Mouse (Mus musculus): ENCODE measurements around the gene Zfp414.
"Not testable (repeated sequence)": the region's sequence is repeated elsewhere in the genome, so short reads cannot be mapped to it uniquely, and the experiment has no call there.

Gene Zfp414

GRCm38 (mm10) chr17:33628621-33629486 is at the start of gene Zfp414:
Gene Zfp414, plus strand, starts transcription at chr17:33629090.
- peak; percentile 92 for DNase-seq (ENCODE audit: low spot score)

GRCm38 (mm10) chr17:33584061-33584460 is 44.8 kb upstream of the Zfp414 start:
- DNase-seq (ENCODE audit: low spot score) = no peak

DNA sequence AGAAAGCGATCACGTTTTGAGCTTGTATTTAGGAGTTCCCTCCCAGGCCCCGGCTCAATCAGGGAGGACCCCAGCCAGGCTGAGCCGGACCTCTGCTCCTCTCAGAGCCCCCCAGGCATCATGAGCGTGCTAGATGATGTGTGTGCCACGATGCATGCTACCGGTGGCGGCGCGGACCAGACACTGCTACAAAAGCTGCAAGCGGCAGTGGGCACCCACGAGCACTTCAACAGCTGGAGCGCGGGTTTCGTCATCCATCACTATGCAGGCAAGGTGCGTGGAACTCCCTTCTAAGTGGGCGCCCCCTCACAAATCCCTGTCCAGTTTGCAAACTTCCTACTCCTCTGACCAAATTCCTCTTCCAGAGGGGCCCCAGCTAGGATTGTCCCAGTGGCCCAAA is 42.9 kb upstream of the Zfp414 start:
- no peak for DNase-seq (ENCODE audit: low spot score)

GRCm38 (mm10) chr17:33597271-33597670 is 31.6 kb upstream of the Zfp414 start:
- no peak for DNase-seq (ENCODE audit: low spot score)

GRCm38 (mm10) chr17:33598506-33598905 is 30.4 kb upstream of the Zfp414 start:
- no peak for DNase-seq (ENCODE audit: low spot score)

DNA sequence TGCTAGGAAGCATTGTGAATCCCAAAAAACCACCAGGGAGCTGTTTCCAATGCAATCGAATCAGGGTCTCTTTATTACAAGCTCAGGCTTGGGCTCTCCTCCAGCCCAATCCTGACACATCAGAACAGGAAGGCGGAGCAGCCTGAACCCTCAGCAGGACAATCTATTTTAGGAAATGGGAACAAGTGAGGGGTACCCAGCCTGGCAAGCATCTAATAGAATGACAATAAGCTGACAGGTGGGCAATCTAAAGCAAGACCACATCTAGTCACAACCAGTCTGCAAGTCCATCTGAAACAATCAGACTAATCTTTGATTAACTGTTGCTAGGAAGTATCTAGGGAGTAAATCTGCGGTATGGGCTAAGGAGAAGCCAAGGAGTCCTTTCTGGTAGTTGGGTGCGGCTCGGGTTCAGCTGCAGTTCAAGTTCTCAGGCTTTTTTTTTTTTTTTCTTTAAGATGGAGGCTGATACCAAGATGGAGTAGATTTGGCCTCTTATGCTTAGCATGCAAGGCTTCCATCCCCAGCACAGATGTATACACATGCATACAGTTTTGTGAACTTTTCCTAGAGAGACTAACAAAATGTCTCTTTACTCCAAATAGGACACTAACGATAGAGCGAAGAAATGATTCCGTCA is 28.9 kb upstream of the Zfp414 start:
- DNase-seq (ENCODE audit: low spot score) = no peak

GRCm38 (mm10) chr17:33600831-33601230 is 28.1 kb upstream of the Zfp414 start:
- DNase-seq (ENCODE audit: low spot score) = no peak

DNA sequence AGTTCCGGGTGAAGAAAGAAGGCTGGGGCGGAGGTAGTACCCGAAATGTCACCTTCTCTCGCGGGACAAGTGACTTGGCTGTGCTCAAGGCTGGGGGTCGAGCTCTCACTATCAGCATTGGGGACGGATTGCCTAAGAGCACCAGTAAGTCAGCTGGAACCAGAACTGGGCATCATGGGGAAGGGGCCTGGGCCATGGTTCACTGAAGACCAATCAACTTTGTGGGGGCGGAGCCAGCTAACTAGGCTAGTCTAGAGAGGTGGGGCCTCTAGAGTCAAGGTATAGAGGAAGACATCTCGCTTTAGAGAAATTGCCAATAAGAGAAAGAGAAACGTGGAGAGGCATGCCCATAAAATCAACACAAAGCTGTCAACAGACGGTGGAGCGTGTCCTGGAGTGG is 26.9 kb upstream of the Zfp414 start:
- DNase-seq (ENCODE audit: low spot score) = no peak

DNA sequence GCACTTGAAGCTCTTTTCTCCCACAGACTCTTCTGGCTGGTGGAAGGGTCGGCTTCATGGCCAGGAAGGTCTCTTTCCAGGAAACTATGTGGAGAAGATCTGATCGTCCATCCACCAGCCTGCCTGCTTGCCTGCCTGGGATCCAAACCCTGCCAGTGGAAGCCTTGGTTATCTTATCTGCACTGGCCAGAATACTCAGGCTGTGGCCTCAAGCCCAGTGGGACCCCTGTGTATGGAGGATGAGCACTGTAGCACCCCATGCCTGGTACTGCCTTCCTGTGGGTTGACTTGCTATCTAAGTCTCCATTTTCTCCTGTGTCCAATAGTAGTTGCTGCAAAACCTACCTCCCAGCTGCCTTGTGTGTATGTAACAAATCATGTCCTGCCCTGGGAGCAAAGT is 21.6 kb upstream of the Zfp414 start:
- no peak for DNase-seq (ENCODE audit: low spot score)

DNA sequence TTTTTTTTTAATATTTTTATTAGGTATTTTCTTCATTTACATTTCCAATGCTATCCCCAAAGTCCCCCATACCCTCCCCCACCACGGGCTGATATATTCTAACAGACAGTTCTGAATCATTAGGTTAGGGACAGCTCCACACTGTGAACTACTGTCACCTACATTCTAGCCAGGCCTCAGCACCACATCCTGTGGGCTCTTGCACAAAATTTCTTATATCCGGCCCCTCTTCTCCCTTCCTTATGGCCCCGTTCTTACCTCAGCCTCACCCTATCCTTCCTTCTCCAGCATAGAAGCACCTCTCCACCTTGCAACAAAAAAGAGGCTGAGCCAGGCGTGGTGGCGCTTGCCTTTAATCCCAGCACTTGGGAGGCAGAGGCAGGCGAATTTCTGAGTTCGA is 18.3 kb upstream of the Zfp414 start:
- no peak for DNase-seq (ENCODE audit: low spot score)

- not testable (repeated sequence) for DNase-seq (ENCODE audit: low spot score)
Measured at GRCm38 (mm10) chr17:33613726-33614125, 15.2 kb upstream of the Zfp414 start.

DNA sequence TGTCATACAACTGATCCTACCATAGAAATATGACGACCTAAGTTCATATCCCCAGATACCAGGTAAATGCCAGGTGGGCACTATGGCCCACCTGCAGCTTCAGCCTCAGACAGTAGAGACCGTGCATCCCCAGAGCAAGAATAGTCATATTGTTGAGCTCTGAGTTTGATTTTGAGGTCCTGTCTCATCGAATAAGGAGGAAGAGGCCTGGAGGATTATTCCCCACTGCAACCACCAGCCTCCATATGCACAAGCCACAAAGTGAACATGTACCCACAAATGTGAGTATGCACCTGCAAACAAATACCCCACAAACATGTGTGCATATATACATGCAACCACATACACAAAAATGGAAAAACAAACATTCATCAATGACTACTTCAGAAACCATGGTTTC is 1.6 kb upstream of the Zfp414 start:
- DNase-seq (ENCODE audit: low spot score) = no peak

- no peak for DNase-seq (ENCODE audit: low spot score)
Measured at GRCm38 (mm10) chr17:33629487-33630125, 716 bp downstream of the Zfp414 start.

DNA sequence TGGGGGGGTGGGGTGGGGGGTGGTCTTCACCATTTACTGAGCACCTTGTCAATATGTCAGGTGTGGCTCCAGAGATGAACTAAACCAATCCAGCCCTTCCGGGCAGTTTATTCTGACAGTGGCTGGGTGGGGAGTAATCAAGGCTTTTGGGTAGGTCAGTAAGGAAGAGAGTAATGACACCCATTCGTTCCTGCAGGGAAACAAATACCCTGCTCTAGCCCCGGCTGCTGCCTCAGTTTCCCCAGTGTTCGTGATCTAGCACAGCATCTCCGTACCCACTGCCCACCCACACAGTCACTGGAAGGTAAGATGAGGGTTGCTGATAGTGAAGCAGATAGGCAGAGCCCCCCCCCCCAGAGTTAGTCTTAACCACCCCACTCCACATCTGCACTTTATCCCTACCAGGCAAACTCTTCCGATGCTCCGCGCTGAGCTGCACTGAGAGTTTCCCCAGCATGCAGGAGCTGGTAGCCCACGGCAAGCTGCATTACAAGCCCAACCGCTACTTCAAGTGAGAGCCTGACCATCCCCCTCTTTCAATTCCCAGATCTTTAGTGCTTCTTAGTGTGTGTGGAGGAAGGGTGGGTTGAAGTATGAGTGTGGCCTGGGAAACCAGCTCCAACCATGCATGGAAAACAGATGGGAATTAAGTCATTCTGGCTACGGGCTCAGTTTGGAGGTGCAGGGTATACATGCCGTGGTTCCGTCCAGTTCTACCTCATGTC is 1.4 kb downstream of the Zfp414 start:
- DNase-seq (ENCODE audit: low spot score) = no peak

GRCm38 (mm10) chr17:33631236-33631635 is 2.3 kb downstream of the Zfp414 start:
- no peak for DNase-seq (ENCODE audit: low spot score)

DNA sequence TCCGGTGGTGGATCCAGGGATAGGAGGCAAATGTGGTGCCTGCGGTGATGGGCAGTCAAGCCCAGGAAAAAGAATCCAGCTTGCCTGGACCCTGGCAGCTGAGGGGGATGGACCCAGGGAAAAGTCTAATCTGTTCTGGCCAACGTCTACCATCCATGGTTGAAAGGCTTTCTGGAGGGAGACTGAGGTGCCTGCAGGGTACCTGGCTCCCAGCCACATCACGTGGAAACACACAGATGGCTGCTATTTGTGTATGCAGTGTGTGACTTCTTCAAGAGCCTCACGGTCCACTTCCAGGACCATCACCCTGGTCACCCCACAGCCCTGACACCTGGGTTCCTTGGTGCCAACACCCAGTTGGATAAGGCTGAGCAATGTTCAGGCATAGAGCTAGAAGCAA is 2.9 kb downstream of the Zfp414 start:
- DNase-seq (ENCODE audit: low spot score) = no peak

- DNase-seq (ENCODE audit: low spot score) = no peak
Measured at GRCm38 (mm10) chr17:33637038-33637437, 8.1 kb downstream of the Zfp414 start.

DNA sequence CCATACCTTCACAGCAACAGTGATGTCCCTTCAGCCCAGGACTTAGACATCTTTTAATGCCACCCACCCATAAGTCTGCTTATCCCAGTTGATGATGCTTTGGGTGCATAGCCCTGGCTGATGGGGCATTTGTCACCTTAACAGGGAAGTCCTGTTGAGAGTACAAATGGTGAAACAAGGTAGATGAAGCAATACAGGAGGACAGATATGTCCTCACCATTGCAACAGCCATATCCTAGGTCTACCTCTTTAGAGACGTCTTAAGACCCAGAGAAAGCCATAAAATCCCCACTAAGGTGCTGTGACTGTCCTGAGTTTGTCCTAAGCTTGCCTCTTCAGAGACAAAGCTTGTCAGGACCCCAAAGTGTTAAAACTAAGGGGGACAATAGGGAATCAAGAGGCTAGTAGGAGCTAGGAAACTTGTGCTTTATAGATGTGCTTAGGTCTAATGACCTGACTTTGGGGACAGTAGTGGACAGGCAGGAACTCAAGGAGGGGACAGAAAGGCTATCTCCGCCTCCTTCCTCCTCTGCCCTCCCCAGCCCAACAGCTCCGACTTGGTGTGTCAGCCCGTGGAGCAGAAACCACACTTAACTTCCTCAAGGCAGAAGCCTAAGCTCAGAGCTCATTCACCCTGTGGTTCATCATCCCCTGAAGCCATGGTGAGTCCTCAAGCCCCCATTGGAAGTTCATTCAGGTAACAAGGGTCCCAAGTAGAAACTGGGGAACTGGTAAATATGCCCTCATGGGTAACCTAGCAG is 8.8 kb downstream of the Zfp414 start, which contains the start of gene Pram1:
Gene Pram1 (plus strand): TSS at position 541 of the 761 bp plus-strand sequence.
- DNase-seq (ENCODE audit: low spot score) = no peak

- no peak for DNase-seq (ENCODE audit: low spot score)
Measured at GRCm38 (mm10) chr17:33639743-33640142, 10.9 kb downstream of the Zfp414 start.

DNA sequence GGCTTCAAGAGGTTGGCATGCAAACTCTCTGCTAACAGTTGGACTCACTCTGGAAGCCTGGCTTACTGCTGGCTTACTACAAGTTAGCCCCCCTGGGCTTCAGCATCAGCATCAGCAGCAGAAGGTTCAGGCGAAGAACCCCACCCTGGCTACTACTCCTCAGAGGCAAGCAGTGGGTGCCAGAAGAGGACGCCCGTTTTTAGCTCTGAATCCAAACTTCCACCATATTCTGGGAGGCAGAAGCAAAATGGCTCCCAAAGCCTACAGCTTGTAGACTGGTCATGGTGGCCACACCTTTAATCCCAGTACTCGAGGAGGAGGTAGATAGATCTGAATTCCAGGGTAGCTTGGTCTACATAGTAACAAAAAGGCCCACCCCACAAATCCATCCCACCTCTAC is 15.2 kb downstream of the Zfp414 start:
- DNase-seq (ENCODE audit: low spot score) = no peak

DNA sequence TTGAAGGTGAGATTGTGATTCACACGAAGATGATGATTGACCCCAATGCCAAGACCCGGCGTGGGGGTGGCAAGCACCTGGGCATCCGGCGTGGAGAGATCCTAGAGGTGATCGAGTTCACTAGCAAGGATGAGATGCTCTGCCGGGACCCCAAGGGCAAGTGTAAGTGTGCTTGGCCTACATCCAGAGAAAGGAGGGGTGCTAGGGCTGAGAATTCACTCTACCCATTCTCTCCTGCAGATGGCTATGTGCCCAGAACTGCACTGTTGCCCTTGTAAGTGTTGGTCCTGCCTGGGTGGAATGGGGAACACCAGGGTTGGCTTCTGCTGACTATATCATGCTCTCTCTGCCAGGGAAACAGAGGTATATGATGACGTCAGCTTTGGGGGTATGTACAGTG is 16.2 kb downstream of the Zfp414 start:
- DNase-seq (ENCODE audit: low spot score) = no peak

Data from urinary bladder, postnatal 25 days (tissue).